Mouse (Mus musculus) intestine, postnatal 0 days (tissue): Measurements from ENCODE around the gene CK137956. TPM values are rescaled to one million over a fixed set of nuclear protein-coding genes. Genes with fewer than 3 reads are reported as not detected.

ENCODE experiments used
- ATAC-seq: fragments of 200-750 bp; cut with Nextera tagmentation; 2 replicates; pipeline ENCODE4 v1.8.0; 2017; ENCODE audit warnings: mild to moderate bottlenecking, moderate TSS enrichment, moderate library complexity
- H3K27ac ChIP-seq: fragments of 300-500 bp; sonication (generic); 2 replicates; pipeline ENCODE4 v1.5.1; 2014; ENCODE audit warnings: mild to moderate bottlenecking, low read depth, low read length, moderate library complexity
- H3K27me3 ChIP-seq: fragments of 300-500 bp; sonication (generic); replicated peaks from 2 replicates; pipeline ENCODE4 v1.6.1; 2014; ENCODE audit warnings: low read length, mixed read lengths; ENCODE audit not compliant: control insufficient read depth, insufficient read depth
- H3K36me3 ChIP-seq: fragments of 300-500 bp; sonication (generic); 2 replicates; pipeline ENCODE4 v1.6.1; 2014; ENCODE audit warnings: mild to moderate bottlenecking, moderate library complexity; ENCODE audit not compliant: control insufficient read depth, insufficient read depth
- H3K4me1 ChIP-seq: fragments of 300-500 bp; sonication (generic); replicated peaks from 2 replicates; pipeline ENCODE4 v1.6.1; 2014; ENCODE audit warnings: antibody characterized with exemption, low read length, mixed read lengths; ENCODE audit not compliant: control insufficient read depth, insufficient read depth
- H3K4me2 ChIP-seq: fragments of 300-500 bp; sonication (generic); replicated peaks from 2 replicates; pipeline ENCODE4 v1.6.1; 2014; ENCODE audit warnings: low read depth, mild to moderate bottlenecking, moderate library complexity
- H3K4me3 ChIP-seq: fragments of 300-500 bp; sonication (generic); 2 replicates; pipeline ENCODE4 v1.5.1; 2014; ENCODE audit warnings: low read depth, low read length
- H3K9ac ChIP-seq: fragments of 300-500 bp; sonication (generic); 2 replicates; pipeline ENCODE4 v1.6.1; 2014; ENCODE audit warnings: mild to moderate bottlenecking, low read depth, low read length
- H3K9me3 ChIP-seq: fragments of 300-500 bp; sonication (generic); 2 replicates; pipeline ENCODE4 v1.6.1; 2016; ENCODE audit warnings: mixed run types; ENCODE audit not compliant: control insufficient read depth
- CTCF ChIP-seq: sonication (generic); IDR thresholded peaks from 2 replicates; pipeline ENCODE4 v1.5.1; 2016; ENCODE audit warnings: low read depth, mild to moderate bottlenecking, control low read depth, antibody characterized with exemption, moderate library complexity
- WGBS: fragments of 180-500 bp; shearing (Covaris S2); extraction: QIAGEN DNeasy Blood & Tissue Kit; methylation state at CpG from one replicate; pipeline ENCODE4 v1.1.7; 2014; 5-methylcytosine and 5-hydroxymethylcytosine counted together
- polyA plus RNA-seq: library from polyadenylated mRNA; unstranded; fragments of >200 nt; fragmentation: Nextera tagmentation; extraction: Ambion mirVana; gene quantifications from 2 replicates; pipeline ENCODE4 v1.2.1, GENCODE M21; 2015

CK137956 gene
- polyA plus RNA-seq, 1 experiment from 2014 or later: not detected

DNA sequence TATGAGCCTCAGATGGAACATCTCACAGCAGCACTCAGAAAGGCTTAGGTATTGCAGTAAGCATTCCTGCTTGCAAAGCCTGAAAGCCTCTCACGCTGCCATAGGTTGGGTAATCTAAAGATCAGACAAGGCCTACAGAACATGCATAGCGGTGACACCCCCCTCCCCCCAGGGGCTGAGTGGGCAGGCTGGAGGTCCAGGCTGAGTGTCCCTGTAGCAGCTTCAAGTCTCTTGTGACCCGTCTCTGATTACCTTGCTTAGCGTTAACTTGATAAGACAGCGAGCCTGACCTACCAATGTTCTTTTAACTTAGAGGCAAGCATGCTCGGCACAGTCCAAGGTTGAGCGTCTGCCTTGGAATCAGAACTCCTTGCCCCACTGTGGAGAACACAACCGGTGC lies 91.8 kb downstream of the CK137956 start:
- TF ChIP-seq CTCF: no peak
- Histone ChIP-seq H3K27me3 (no peaks in the 10 kb centered on the region), H3K4me1 (no peaks in the 10 kb centered on the region)

More for the DNA sequence above, 91.8 kb downstream of the CK137956 start:
- 93% methylated on average over 8 of the region's 8 CpGs for WGBS
- Histone ChIP-seq H3K9me3 (no peaks in the 10 kb centered on the region), H3K4me2 (no peak overlapping the region), H3K36me3 (no peaks in the 10 kb centered on the region), H3K27ac (no peak overlapping the region), H3K4me3 (no peak overlapping the region), H3K9ac (no peak overlapping the region)
- no peak for ATAC-seq

Other genes starting within 250 kb of the CK137956 start
- 0.05 and 0.14 TPM in 2 replicates for gene Csmd2, start 16.9 kb upstream of the CK137956 start, polyA plus RNA-seq